Mouse (Mus musculus) heart, postnatal 0 days (tissue): ENCODE data around the gene Syngr1.

Source experiments
- CTCF ChIP-seq: IDR thresholded peaks from 2 replicates; pipeline ENCODE4 v1.5.1; 2016; ENCODE audit warnings: antibody characterized with exemption, control low read depth, low read depth
- EP300 ChIP-seq: IDR thresholded peaks from 2 replicates; pipeline ENCODE4 v1.6.1; 2016; ENCODE audit warnings: antibody characterized with exemption, low read depth

GRCm38 (mm10) chr15:80124651-80125050 is 33.5 kb downstream of the Syngr1 start:
- TF ChIP-seq CTCF = no peak
- TF ChIP-seq EP300 = no peak
